Mouse (Mus musculus): Measurements from ENCODE around the gene Olfr1370. TPM values are rescaled to one million over a fixed set of nuclear protein-coding genes. Genes with fewer than 3 reads are reported as not detected.
"Not testable (repeated sequence)": the region's sequence is repeated elsewhere in the genome, so short reads cannot be mapped to it uniquely, and the experiment has no call there.

Olfr1370 gene
- total RNA-seq (2014; rRNA removed; ENCODE audit: low replicate concordance) = not detected in 2 replicates
- not detected in 2 replicates for polyA plus RNA-seq (2015; fragmentation: Nextera tagmentation; extraction: Ambion mirVana)

DNA sequence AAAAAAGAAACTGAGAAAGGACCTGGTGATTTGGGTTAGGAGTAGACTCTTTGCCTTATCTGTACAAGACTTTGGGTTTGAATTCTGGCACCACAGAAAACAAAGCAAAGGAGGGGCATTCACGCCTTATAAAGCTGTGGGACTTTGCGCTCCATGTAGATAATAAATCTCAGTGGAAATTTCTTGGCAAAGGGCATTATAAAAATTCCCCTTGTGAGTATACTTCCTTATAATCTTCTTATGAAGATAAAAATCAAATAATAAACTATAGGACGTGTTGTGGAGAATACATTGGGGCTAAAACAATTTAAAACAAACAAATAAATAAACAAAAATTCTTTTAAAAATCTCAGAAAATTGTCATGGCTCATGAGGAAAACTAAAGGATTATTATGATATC lies at the start of gene Olfr1370:
Gene Olfr1370 (minus strand): TSS at position 101 of the 400 bp plus-strand sequence.
- Histone ChIP-seq H3K4me2 (ENCODE audit: low read depth, low read length) (no peak within 1 kb of the TSS), H3K27ac (ENCODE audit: low read depth) (no peak within 1 kb of the TSS), H3K36me3 (replicated peaks; ENCODE audit: control insufficient read depth, insufficient read depth, low read length) (no peaks in the 10 kb centered on the region), H3K4me3 (ENCODE audit: low read depth, low read length) (no peak within 1 kb of the TSS), H3K4me1 (ENCODE audit: control insufficient read depth, insufficient read depth) (no peaks in the 10 kb centered on the region), H3K9me3 (replicated peaks; ENCODE audit: control insufficient read depth, low read length) (no peaks in the 10 kb centered on the region), H3K9ac (replicated peaks; ENCODE audit: low read depth, low read length) (no peak within 1 kb of the TSS), H3K27me3 (ENCODE audit: control insufficient read depth, insufficient read depth, low read length) (no peaks in the 10 kb centered on the region)
- ATAC-seq (ENCODE audit: insufficient read depth, low read depth) (no peak), DNase-seq (ENCODE audit: low spot score) (no peak)
- 64% methylated on average over 3 of the region's 3 CpGs for whole genome bisulfite sequencing
- TF ChIP-seq CTCF (IDR thresholded peaks at IDR 0.05; ENCODE audit: low read depth) (no peak), EP300 (IDR thresholded peaks at IDR 0.05; ENCODE audit: low read depth) (no peak)

- ATAC-seq (ENCODE audit: insufficient read depth, low read depth) = no peak
- TF ChIP-seq CTCF (IDR thresholded peaks at IDR 0.05; ENCODE audit: low read depth) (no peak), EP300 (IDR thresholded peaks at IDR 0.05; ENCODE audit: low read depth) (no peak)
- Histone ChIP-seq H3K4me2 (ENCODE audit: low read depth, low read length) (no peak overlapping the region), H3K9me3 (replicated peaks; ENCODE audit: control insufficient read depth, low read length) (no peaks in the 10 kb centered on the region), H3K27ac (ENCODE audit: low read depth) (no peak overlapping the region), H3K36me3 (replicated peaks; ENCODE audit: control insufficient read depth, insufficient read depth, low read length) (no peaks in the 10 kb centered on the region), H3K4me1 (ENCODE audit: control insufficient read depth, insufficient read depth) (no peaks in the 10 kb centered on the region), H3K4me3 (ENCODE audit: low read depth, low read length) (no peak overlapping the region), H3K27me3 (ENCODE audit: control insufficient read depth, insufficient read depth, low read length) (no peaks in the 10 kb centered on the region), H3K9ac (replicated peaks; ENCODE audit: low read depth, low read length) (no peak overlapping the region)
- WGBS = 54% methylated on average over 4 of the region's 4 CpGs
- no peak for DNase-seq (ENCODE audit: low spot score)
Observed at GRCm38 (mm10) chr13:21114121-21114520, 39.4 kb upstream of the Olfr1370 start.

DNA sequence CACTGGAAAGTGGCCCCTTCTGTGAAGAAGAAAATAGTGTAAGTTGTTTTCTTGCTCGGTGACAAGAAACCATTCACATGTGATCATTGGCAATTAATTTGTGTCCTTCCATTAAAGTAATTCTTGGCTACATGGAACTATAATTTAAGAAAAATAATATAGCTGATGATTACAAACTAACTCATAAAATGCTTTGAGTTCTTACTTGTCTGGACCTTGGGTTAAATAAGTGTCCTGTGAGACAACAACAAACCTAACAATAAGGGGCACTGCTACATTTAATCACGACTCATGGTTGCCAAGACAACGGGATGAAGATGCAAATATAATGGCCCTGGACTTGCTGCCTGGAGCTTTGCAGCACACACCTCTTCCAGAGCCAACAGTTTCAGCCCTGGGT lies 36.4 kb upstream of the Olfr1370 start, which contains the start of gene Olfr1369-ps1:
Gene Olfr1369-ps1 (plus strand): TSS at position 301 of the 400 bp plus-strand sequence.
- not testable (repeated sequence) for H3K9ac ChIP-seq (replicated peaks; ENCODE audit: low read depth, low read length); H3K4me3 ChIP-seq (ENCODE audit: low read depth, low read length); H3K27ac ChIP-seq (ENCODE audit: low read depth); H3K27me3 ChIP-seq (ENCODE audit: control insufficient read depth, insufficient read depth, low read length); H3K9me3 ChIP-seq (replicated peaks; ENCODE audit: control insufficient read depth, low read length); DNase-seq (ENCODE audit: low spot score); H3K4me1 ChIP-seq (ENCODE audit: control insufficient read depth, insufficient read depth); H3K4me2 ChIP-seq (ENCODE audit: low read depth, low read length); ATAC-seq (ENCODE audit: insufficient read depth, low read depth); H3K36me3 ChIP-seq (replicated peaks; ENCODE audit: control insufficient read depth, insufficient read depth, low read length)
- WGBS = 70% methylated on average over 3 of the region's 3 CpGs

GRCm38 (mm10) chr13:21110441-21110840 lies 35.7 kb upstream of the Olfr1370 start:
- ATAC-seq (ENCODE audit: insufficient read depth, low read depth) = no peak
- TF ChIP-seq CTCF (IDR thresholded peaks at IDR 0.05; ENCODE audit: low read depth) = no peak
- no peak for TF ChIP-seq EP300 (IDR thresholded peaks at IDR 0.05; ENCODE audit: low read depth)
- Histone ChIP-seq H3K27me3 (ENCODE audit: control insufficient read depth, insufficient read depth, low read length) (no peaks in the 10 kb centered on the region), H3K4me1 (ENCODE audit: control insufficient read depth, insufficient read depth) (no peaks in the 10 kb centered on the region), H3K36me3 (replicated peaks; ENCODE audit: control insufficient read depth, insufficient read depth, low read length) (no peaks in the 10 kb centered on the region), H3K27ac (ENCODE audit: low read depth) (no peak overlapping the region), H3K9me3 (replicated peaks; ENCODE audit: control insufficient read depth, low read length) (no peaks in the 10 kb centered on the region), H3K4me2 (ENCODE audit: low read depth, low read length) (no peak overlapping the region), H3K4me3 (ENCODE audit: low read depth, low read length) (no peak overlapping the region), H3K9ac (replicated peaks; ENCODE audit: low read depth, low read length) (no peak overlapping the region)
- 87% methylated on average over 6 of the region's 6 CpGs for WGBS
- no peak for DNase-seq (ENCODE audit: low spot score)

DNA sequence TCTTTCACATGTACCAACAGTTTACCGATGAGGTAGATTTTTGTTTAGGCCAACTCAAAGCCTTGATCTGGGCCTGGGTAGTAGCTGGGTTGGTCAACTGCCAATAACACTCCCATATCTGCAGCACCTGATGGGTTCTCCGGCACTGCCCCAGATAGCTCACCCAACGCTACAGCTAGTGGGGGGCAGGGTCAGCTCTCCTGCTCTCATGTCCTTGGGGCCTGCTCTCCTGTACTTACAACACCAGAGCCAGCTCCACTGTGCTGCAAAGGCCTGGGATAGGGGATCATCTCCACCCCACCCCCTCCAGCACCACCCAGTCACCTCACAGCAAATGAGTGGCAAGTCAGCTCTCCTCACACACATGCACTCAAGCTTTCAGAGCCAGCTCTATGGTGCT lies 35.0 kb upstream of the Olfr1370 start:
- peak; percentile 20; the same call in 1 of the 2 replicates for ATAC-seq (ENCODE audit: insufficient read depth, low read depth)
- H3K4me2 ChIP-seq (ENCODE audit: low read depth, low read length) = no peak overlapping the region
- H3K9me3 ChIP-seq (replicated peaks; ENCODE audit: control insufficient read depth, low read length) = no peaks in the 10 kb centered on the region
- H3K27me3 ChIP-seq (ENCODE audit: control insufficient read depth, insufficient read depth, low read length) = no peaks in the 10 kb centered on the region
- 48% methylated on average over 3 of the region's 3 CpGs for WGBS
- H3K36me3 ChIP-seq (replicated peaks; ENCODE audit: control insufficient read depth, insufficient read depth, low read length) = no peaks in the 10 kb centered on the region
- H3K27ac ChIP-seq (ENCODE audit: low read depth) = no peak overlapping the region
- no peak overlapping the region for H3K4me3 ChIP-seq (ENCODE audit: low read depth, low read length)
- TF ChIP-seq CTCF (IDR thresholded peaks at IDR 0.05; ENCODE audit: low read depth) (no peak), EP300 (IDR thresholded peaks at IDR 0.05; ENCODE audit: low read depth) (no peak)
- no peaks in the 10 kb centered on the region for H3K4me1 ChIP-seq (ENCODE audit: control insufficient read depth, insufficient read depth)
- no peak for DNase-seq (ENCODE audit: low spot score)
- H3K9ac ChIP-seq (replicated peaks; ENCODE audit: low read depth, low read length) = no peak overlapping the region

DNA sequence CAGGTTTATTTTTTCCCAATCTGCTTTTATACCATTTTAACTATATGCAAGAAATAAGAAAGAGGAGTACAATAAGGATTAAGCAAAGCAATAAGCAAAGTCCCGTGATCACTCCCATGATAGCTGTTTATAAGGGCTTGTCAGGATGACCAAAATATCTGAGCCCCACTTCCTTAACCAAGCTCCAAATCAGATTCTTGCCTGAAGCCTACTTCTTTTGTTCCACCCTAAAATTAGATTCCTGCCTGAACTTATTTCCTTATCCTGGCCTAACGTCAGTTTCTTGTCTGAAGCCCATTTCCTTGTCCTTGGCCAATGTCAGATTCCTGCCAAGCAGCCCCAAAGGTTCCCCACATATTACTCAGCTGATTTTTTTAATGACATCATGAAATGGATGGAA lies 7.9 kb upstream of the Olfr1370 start:
- Histone ChIP-seq H3K9ac (replicated peaks; ENCODE audit: low read depth, low read length) (no peak overlapping the region), H3K4me1 (ENCODE audit: control insufficient read depth, insufficient read depth) (no peaks in the 10 kb centered on the region), H3K27ac (ENCODE audit: low read depth) (no peak overlapping the region), H3K9me3 (replicated peaks; ENCODE audit: control insufficient read depth, low read length) (no peaks in the 10 kb centered on the region), H3K4me2 (ENCODE audit: low read depth, low read length) (no peak overlapping the region), H3K27me3 (ENCODE audit: control insufficient read depth, insufficient read depth, low read length) (no peaks in the 10 kb centered on the region), H3K36me3 (replicated peaks; ENCODE audit: control insufficient read depth, insufficient read depth, low read length) (no peaks in the 10 kb centered on the region), H3K4me3 (ENCODE audit: low read depth, low read length) (no peak overlapping the region)
- DNase-seq (ENCODE audit: low spot score) (no peak), ATAC-seq (ENCODE audit: insufficient read depth, low read depth) (no peak)
- WGBS = 47% methylated on average over 2 of the region's 2 CpGs
- no peak for TF ChIP-seq EP300 (IDR thresholded peaks at IDR 0.05; ENCODE audit: low read depth)
- TF ChIP-seq CTCF (IDR thresholded peaks at IDR 0.05; ENCODE audit: low read depth) = no peak

All from heart, postnatal 0 days (tissue).